Mouse (Mus musculus): ENCODE results near the gene Clasp1.

Clasp1 gene

GRCm38 (mm10) chr1:118450891-118451450, 62.1 kb downstream of the Clasp1 start:
- no peak for DNase-seq (ENCODE audit: low spot score in 2 of 2)

GRCm38 (mm10) chr1:118453577-118453976, 64.7 kb downstream of the Clasp1 start:
- DNase-seq (ENCODE audit: low spot score in 2 of 2): no peak

- DNase-seq (ENCODE audit: low spot score in 2 of 2): no peak
Observed at GRCm38 (mm10) chr1:118454817-118455216, 66.0 kb downstream of the Clasp1 start.

GRCm38 (mm10) chr1:118457256-118457882, 68.5 kb downstream of the Clasp1 start:
- DNase-seq (ENCODE audit: low spot score in 2 of 2): no peak

- DNase-seq (ENCODE audit: low spot score in 2 of 2): no peak
Observed at GRCm38 (mm10) chr1:118457883-118458259, 69.0 kb downstream of the Clasp1 start.

GRCm38 (mm10) chr1:118458279-118458678, 69.4 kb downstream of the Clasp1 start:
- no peak for DNase-seq (ENCODE audit: low spot score in 2 of 2)

- DNase-seq (ENCODE audit: low spot score in 2 of 2): peak; percentile 87 to 89
Observed at GRCm38 (mm10) chr1:118458963-118459920, 70.4 kb downstream of the Clasp1 start.

- no peak for DNase-seq (ENCODE audit: low spot score in 2 of 2)
Observed at GRCm38 (mm10) chr1:118460716-118461115, 71.9 kb downstream of the Clasp1 start.

GRCm38 (mm10) chr1:118466041-118466440, 77.2 kb downstream of the Clasp1 start:
- DNase-seq (ENCODE audit: low spot score in 2 of 2): no peak

GRCm38 (mm10) chr1:118472386-118472785, 83.5 kb downstream of the Clasp1 start:
- no peak for DNase-seq (ENCODE audit: low spot score in 2 of 2)

- peak in 1 of 2 experiments; percentile 40 for DNase-seq (ENCODE audit: low spot score in 2 of 2)
Observed at GRCm38 (mm10) chr1:118476919-118477318, 88.1 kb downstream of the Clasp1 start.

GRCm38 (mm10) chr1:118479246-118479645, 90.4 kb downstream of the Clasp1 start:
- no peak for DNase-seq (ENCODE audit: low spot score in 2 of 2)

- no peak for DNase-seq (ENCODE audit: low spot score in 2 of 2)
Observed at GRCm38 (mm10) chr1:118480484-118481364, 91.9 kb downstream of the Clasp1 start.

- DNase-seq (ENCODE audit: low spot score in 2 of 2): no peak
Observed at GRCm38 (mm10) chr1:118481365-118481702, 92.5 kb downstream of the Clasp1 start.

GRCm38 (mm10) chr1:118481703-118482102, 92.8 kb downstream of the Clasp1 start:
- no peak for DNase-seq (ENCODE audit: low spot score in 2 of 2)

GRCm38 (mm10) chr1:118482285-118483019, 93.6 kb downstream of the Clasp1 start:
- peak in 1 of 2 experiments; percentile 19 for DNase-seq (ENCODE audit: low spot score in 2 of 2)

GRCm38 (mm10) chr1:118483504-118484096, 94.7 kb downstream of the Clasp1 start:
- no peak for DNase-seq (ENCODE audit: low spot score in 2 of 2)

GRCm38 (mm10) chr1:118485572-118485971, 96.7 kb downstream of the Clasp1 start:
- DNase-seq (ENCODE audit: low spot score in 2 of 2): peak in 1 of 2 experiments; percentile 27

- DNase-seq (ENCODE audit: low spot score in 2 of 2): no peak
Observed at GRCm38 (mm10) chr1:118486021-118486420, 97.2 kb downstream of the Clasp1 start.

- DNase-seq (ENCODE audit: low spot score in 2 of 2): no peak
Observed at GRCm38 (mm10) chr1:118492811-118493210, 104.0 kb downstream of the Clasp1 start.

All from frontal cortex, postnatal 10 days (tissue).